Mouse (Mus musculus) kidney, embryonic 14.5 days (tissue): Measurements from ENCODE around the gene Ice2. TPM values are rescaled to one million over a fixed set of nuclear protein-coding genes. Genes with fewer than 3 reads are reported as not detected.

Experiments
- ATAC-seq: fragments of 200-750 bp; cut with Nextera tagmentation; 2 replicates; pipeline ENCODE4 v1.8.0; 2017; ENCODE audit warnings: moderate number of reproducible peaks, mild to moderate bottlenecking, moderate TSS enrichment, moderate library complexity; ENCODE audit not compliant: low FRiP score, low TSS enrichment
- H3K27ac ChIP-seq: fragments of 300-500 bp; sonication (generic); 2 replicates; pipeline ENCODE4 v1.5.1; 2014; ENCODE audit warnings: low read depth, mild to moderate bottlenecking, low read length, moderate library complexity, mixed read lengths
- H3K27me3 ChIP-seq: fragments of 300-500 bp; sonication (generic); 2 replicates; pipeline ENCODE4 v1.6.1; 2014; ENCODE audit warnings: mild to moderate bottlenecking, low read length; ENCODE audit not compliant: control insufficient read depth, insufficient read depth
- H3K36me3 ChIP-seq: fragments of 300-500 bp; sonication (generic); 2 replicates; pipeline ENCODE4 v1.6.1; 2014; ENCODE audit warnings: low read length, mixed read lengths; ENCODE audit not compliant: control insufficient read depth, insufficient read depth
- H3K4me1 ChIP-seq: fragments of 300-500 bp; sonication (generic); 2 replicates; pipeline ENCODE4 v1.6.1; 2014; ENCODE audit warnings: low read length, mixed read lengths; ENCODE audit not compliant: control insufficient read depth, insufficient read depth
- H3K4me2 ChIP-seq: fragments of 300-500 bp; sonication (generic); replicated peaks from 2 replicates; pipeline ENCODE4 v1.6.1; 2014; ENCODE audit warnings: low read depth, mild to moderate bottlenecking, low read length
- H3K4me3 ChIP-seq: fragments of 300-500 bp; sonication (generic); 2 replicates; pipeline ENCODE4 v1.5.1; 2014; ENCODE audit warnings: mild to moderate bottlenecking, low read length
- H3K9ac ChIP-seq: fragments of 300-500 bp; sonication (generic); 2 replicates; pipeline ENCODE4 v1.6.1; 2014; ENCODE audit warnings: low read depth, mild to moderate bottlenecking, low read length, moderate library complexity
- H3K9me3 ChIP-seq: fragments of 300-500 bp; sonication (generic); 2 replicates; pipeline ENCODE4 v1.6.1; 2016; ENCODE audit warnings: low read length; ENCODE audit not compliant: control insufficient read depth
- WGBS: fragments of 180-500 bp; shearing (Covaris S2); extraction: QIAGEN DNeasy Blood & Tissue Kit; methylation state at CpG from one replicate; pipeline ENCODE4 v1.1.7; 2014; 5-methylcytosine and 5-hydroxymethylcytosine counted together
- polyA plus RNA-seq: library from polyadenylated mRNA; unstranded; fragments of >200 nt; fragmentation: Nextera tagmentation; extraction: Ambion mirVana; gene quantifications from 2 replicates; pipeline ENCODE4 v1.2.1, GENCODE M21; 2014

Ice2 gene
- polyA plus RNA-seq, 1 experiment from 2014 or later = 23.3 TPM

DNA sequence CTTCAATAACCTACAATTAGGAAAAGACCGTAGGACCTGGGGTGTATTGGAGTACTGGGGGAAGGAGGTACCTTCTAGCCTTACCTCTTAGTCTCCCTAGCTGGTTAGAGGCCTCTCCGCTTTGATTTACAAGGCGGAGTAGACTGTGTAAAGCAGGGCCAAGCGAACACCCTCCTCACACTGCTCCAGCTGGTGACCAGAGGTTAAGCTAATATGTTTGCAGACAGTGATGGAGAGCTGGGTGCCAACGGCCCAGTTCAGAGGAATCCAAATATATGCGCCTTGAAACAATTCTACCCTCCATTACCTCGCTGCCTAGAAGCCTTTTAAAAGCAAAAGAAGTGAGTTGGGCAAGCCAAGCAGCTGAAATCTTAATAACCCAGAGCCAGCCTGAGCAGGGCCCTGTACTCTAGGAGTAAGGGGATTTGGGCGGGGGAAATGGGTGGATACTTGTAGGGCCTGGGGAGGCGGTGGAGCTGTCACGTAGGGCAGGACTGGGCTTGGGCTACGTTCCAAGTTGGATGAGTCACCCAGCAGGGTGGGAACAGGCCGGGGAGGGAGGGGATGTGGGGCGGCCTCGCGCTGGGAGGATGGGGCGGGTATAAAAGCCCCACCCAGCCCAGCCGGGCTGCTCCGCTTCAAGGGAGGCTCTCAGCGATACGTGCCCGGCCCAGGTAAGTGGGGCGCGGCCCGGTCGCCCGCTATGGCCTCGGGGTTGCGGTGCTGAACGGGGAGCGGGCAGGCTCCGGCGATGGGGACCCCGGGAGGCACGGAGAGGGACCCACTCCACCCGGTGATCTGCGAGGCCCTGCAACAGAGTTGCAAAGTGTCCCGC lies 55.6 kb downstream of the Ice2 start, which contains the start of gene Anxa2:
Gene Anxa2, plus strand, starts transcription at position 555 of the 835 bp plus-strand sequence.
- Histone ChIP-seq H3K4me3 (peak within 1 kb of the TSS; percentile 63), H3K27ac (peak within 1 kb of the TSS; percentile 90), H3K9me3 (no peaks in the 10 kb centered on the region), H3K4me1 (peaks cover 29% of the 10 kb centered on the region), H3K27me3 (no peaks in the 10 kb centered on the region), H3K9ac (peak within 1 kb of the TSS; percentile 80), H3K36me3 (no peaks in the 10 kb centered on the region), H3K4me2 (peak within 1 kb of the TSS; percentile 77)
- WGBS = 4% methylated on average over 20 of the region's 37 CpGs
- ATAC-seq = peak; percentile 93

DNA sequence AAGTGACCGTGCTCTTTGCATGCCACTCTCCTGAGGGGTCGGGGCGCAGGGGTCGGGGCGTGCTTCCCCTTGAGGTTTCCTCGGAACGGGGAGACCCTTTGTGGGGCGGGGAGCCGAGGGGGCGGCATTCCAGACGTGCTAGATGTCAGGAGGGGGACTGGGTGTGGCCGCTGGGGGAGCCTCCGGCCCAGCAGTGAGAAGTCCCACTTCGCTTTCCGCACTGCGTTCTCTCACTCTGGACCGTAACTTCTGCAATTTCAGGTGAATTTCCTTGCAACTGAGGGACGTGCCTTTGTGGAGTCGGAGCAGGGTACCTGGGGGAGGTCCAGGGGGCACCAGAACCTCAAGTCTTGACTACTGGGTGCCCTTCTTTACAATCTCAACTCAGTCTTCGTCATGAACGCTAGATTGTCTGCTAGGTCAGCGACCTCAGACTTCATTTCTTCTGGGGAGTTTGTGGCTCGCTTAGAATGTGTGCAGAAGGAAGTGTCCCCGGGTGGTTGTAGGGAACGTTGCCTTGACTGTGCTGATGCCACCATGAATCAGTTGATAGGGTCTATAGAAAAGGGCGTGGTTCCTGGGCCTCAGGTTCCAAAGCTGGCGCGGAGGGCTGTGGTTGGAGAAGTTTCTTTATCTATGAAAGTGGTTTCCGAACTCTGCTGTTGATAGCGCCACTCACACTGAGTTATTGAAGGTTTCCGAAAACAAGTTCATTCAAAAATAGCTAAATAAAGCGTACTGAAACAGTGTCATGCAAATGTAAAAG lies 56.4 kb downstream of the Ice2 start:
- Histone ChIP-seq H3K4me2 (peak overlapping the region; percentile 77), H3K27ac (peak overlapping the region; percentile 90), H3K36me3 (no peaks in the 10 kb centered on the region), H3K9me3 (no peaks in the 10 kb centered on the region), H3K4me3 (peak overlapping the region; percentile 63), H3K4me1 (peaks cover 37% of the 10 kb centered on the region), H3K27me3 (no peaks in the 10 kb centered on the region), H3K9ac (peak overlapping the region; percentile 80)
- peak; percentile 10; the same call in 1 of the 2 replicates for ATAC-seq
- WGBS = 7% methylated on average over 28 of the region's 32 CpGs

- WGBS = 37% methylated on average over 4 of the region's 4 CpGs
- no peaks in the 10 kb centered on the region for H3K36me3 ChIP-seq
- peak overlapping the region; percentile 90; the same call in 1 of the 2 replicates for H3K27ac ChIP-seq
- no peaks in the 10 kb centered on the region for H3K27me3 ChIP-seq
- H3K4me3 ChIP-seq = peak overlapping the region; percentile 63
- ATAC-seq = no peak
- H3K4me2 ChIP-seq = peak overlapping the region; percentile 77
- peaks cover 43% of the 10 kb centered on the region for H3K4me1 ChIP-seq
- H3K9ac ChIP-seq = peak overlapping the region; percentile 80; the same call in 1 of the 2 replicates
- H3K9me3 ChIP-seq = no peaks in the 10 kb centered on the region
These were observed 57.0 kb downstream of the Ice2 start for GRCm38 (mm10) chr9:69454691-69455090.

DNA sequence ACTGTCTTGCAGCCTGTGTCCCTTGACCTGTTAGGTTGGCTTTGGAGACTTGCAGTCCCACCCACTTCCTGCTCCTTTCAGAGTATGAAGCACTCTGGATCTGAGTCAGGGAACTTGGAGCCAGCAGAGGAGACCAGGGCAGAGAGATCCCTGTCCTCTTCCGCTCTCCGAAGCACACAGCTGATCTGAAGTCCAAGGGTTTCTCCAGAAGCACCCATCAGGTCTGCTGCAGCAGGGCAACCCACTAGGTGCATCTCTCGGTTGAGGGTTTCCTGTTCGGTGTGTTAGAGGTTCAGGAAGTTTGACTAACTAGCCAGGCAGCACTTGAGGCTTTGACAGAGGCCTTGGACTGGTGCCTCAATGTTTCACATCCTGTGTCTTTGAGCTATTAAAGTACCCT lies 57.7 kb downstream of the Ice2 start:
- Histone ChIP-seq H3K4me3 (peak overlapping the region; percentile 63), H3K9ac (peak overlapping the region; percentile 14; the same call in 1 of the 2 replicates), H3K4me1 (peaks cover 49% of the 10 kb centered on the region)

GRCm38 (mm10) chr9:69456406-69457075 lies 58.8 kb downstream of the Ice2 start:
- no peaks in the 10 kb centered on the region for H3K9me3 ChIP-seq
- no peak for ATAC-seq
- no peaks in the 10 kb centered on the region for H3K27me3 ChIP-seq
- peaks cover 4% of the 10 kb centered on the region; the same call in 1 of the 2 replicates for H3K36me3 ChIP-seq
- H3K27ac ChIP-seq = peak overlapping the region; percentile 81; the same call in 1 of the 2 replicates
- H3K4me2 ChIP-seq = no peak overlapping the region
- no peak overlapping the region for H3K4me3 ChIP-seq
- no peak overlapping the region for H3K9ac ChIP-seq
- WGBS = 80% methylated on average over 15 of the region's 15 CpGs
- peaks cover 49% of the 10 kb centered on the region for H3K4me1 ChIP-seq

More for the DNA sequence above, 57.7 kb downstream of the Ice2 start:
- peak overlapping the region; percentile 77 for H3K4me2 ChIP-seq
- 48% methylated on average over 4 of the region's 4 CpGs for WGBS
- H3K27ac ChIP-seq = peak overlapping the region; percentile 90
- no peaks in the 10 kb centered on the region for H3K9me3 ChIP-seq
- no peak for ATAC-seq
- peaks cover 3% of the 10 kb centered on the region; the same call in 1 of the 2 replicates for H3K36me3 ChIP-seq
- no peaks in the 10 kb centered on the region for H3K27me3 ChIP-seq

- WGBS = 93% methylated on average over 3 of the region's 3 CpGs
- H3K9me3 ChIP-seq = no peaks in the 10 kb centered on the region
- peaks cover 49% of the 10 kb centered on the region for H3K4me1 ChIP-seq
- H3K27ac ChIP-seq = peak overlapping the region; percentile 81; the same call in 1 of the 2 replicates
- H3K4me2 ChIP-seq = 0 out of 2 replicates have a peak overlapping the region, but pooled peaks have one; percentile 5
- H3K36me3 ChIP-seq = peaks cover 4% of the 10 kb centered on the region; the same call in 1 of the 2 replicates
- no peak overlapping the region for H3K4me3 ChIP-seq
- H3K27me3 ChIP-seq = no peaks in the 10 kb centered on the region
- no peak overlapping the region for H3K9ac ChIP-seq
- ATAC-seq = no peak
These were observed 59.4 kb downstream of the Ice2 start for GRCm38 (mm10) chr9:69457143-69457542.

DNA sequence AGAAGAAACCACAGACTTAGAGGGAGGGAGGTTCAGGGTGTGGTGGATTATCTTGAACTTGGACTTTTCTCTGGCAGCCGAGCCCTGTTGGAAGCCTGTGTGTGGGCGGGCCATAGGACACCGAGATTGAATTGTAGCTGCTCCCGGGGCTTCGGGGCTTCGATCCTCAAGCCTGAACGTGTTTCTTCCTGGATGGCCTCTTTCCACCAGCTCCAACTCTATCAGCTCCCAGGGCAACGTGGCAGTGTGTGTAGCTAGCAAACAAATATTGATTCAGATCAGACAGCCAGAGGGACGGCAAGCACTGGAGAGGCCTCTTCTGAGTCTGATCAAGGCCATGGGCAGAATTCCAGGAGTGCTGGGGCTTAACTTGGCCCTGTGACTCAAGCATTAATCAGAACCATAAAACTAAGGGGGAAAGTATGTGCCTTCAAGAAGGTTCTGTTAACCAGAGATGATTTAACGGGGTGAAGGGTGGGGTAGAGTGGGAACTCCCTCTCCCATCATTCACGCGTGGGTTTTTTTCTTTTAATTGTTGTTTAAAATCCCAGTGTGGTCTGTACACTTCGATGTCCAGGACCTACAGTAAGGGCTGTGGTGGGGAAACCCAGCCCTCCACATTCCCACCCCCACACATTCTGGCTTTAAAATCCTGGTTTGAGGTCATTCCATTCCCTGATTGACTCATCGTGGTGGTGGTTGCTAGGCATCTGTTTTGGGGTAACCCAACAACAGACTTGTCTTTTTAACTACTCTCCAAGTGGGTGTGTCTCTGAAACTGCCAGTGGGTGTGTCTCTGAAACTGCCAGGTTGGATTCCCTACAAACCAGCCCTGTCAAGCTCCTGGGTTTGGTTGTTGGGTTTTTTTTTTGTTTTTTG lies 60.3 kb downstream of the Ice2 start:
- 12% methylated on average over 14 of the region's 14 CpGs for WGBS
- peaks cover 4% of the 10 kb centered on the region; the same call in 1 of the 2 replicates for H3K36me3 ChIP-seq
- peak; percentile 26; the same call in 1 of the 2 replicates for ATAC-seq
- peaks cover 47% of the 10 kb centered on the region for H3K4me1 ChIP-seq
- no peaks in the 10 kb centered on the region for H3K27me3 ChIP-seq
- H3K9me3 ChIP-seq = no peaks in the 10 kb centered on the region
- H3K4me3 ChIP-seq = no peak overlapping the region
- H3K4me2 ChIP-seq = peak overlapping the region; percentile 5; the same call in 1 of the 2 replicates
- no peak overlapping the region for H3K9ac ChIP-seq
- H3K27ac ChIP-seq = peak overlapping the region; percentile 81

DNA sequence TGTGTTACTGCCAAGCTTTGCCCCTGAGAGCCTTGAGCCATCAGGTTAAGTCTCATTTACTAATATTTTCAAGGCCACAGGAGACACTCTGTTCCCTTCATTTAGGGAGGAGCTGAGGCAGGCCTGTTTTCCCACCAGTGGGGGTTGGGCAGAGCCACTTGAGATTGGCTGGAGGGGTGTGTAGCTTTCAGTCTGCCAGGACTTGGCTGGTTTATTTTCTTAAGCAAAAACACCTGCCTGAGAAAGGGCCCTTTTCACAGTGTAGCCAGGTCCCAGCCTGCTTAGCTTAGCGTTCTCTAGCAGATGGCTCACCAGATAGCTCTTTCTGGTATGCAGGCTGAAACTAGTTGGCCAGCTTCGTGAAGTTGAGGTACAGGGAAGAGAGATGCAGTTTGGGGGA lies 61.3 kb downstream of the Ice2 start:
- H3K27ac ChIP-seq = peak overlapping the region; percentile 81
- H3K9me3 ChIP-seq = no peaks in the 10 kb centered on the region
- peaks cover 4% of the 10 kb centered on the region; the same call in 1 of the 2 replicates for H3K36me3 ChIP-seq
- H3K4me2 ChIP-seq = no peak overlapping the region
- H3K27me3 ChIP-seq = no peaks in the 10 kb centered on the region
- H3K4me1 ChIP-seq = peaks cover 42% of the 10 kb centered on the region
- no peak overlapping the region; the same call in 1 of the 2 replicates for H3K9ac ChIP-seq
- 23% methylated on average over 2 of the region's 2 CpGs for WGBS
- no peak overlapping the region for H3K4me3 ChIP-seq
- peak; percentile 42 for ATAC-seq
